Mouse (Mus musculus): Measurements from ENCODE around the gene Actl6b. TPM values are rescaled to one million over a fixed set of nuclear protein-coding genes. Genes with fewer than 3 reads are reported as not detected.

Gene Actl6b
- total RNA-seq (2015): not detected in 2 replicates
- total RNA-seq (2017): not detected in 2 replicates

- peak; percentile 57 for ATAC-seq (ENCODE audit: poor library complexity, severe bottlenecking)
Measured at GRCm38 (mm10) chr5:137553411-137553837, at the start of gene Actl6b. Gene Actl6b, plus strand, starts transcription at chr5:137553517.

DNA sequence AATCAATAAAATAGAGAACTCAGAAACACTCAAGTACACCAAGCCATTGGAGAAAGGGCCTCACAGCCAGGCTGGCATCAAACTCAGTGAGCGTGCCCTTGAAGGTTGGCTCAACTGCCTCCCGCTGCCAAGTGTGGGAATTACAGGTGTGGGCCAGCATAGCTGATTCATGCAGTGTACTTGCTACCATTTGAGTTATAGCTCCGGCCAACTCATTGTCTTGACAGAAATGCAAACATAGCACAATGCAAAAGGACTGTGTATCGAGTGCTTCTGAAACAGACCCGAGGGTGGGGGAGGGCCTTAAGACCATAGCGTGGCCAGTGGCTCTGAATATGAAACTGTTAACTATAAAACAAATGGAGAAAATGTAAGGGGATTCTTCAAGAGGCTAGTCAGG lies 49.3 kb upstream of the Actl6b start:
- ATAC-seq (ENCODE audit: poor library complexity, severe bottlenecking): no peak

GRCm38 (mm10) chr5:137510014-137510501 lies 43.3 kb upstream of the Actl6b start:
- peak; percentile 78 for ATAC-seq (ENCODE audit: poor library complexity, severe bottlenecking)

- ATAC-seq (ENCODE audit: poor library complexity, severe bottlenecking): peak; percentile 18; the same call in 1 of the 2 replicates
Measured at GRCm38 (mm10) chr5:137510573-137511390, 42.5 kb upstream of the Actl6b start.

DNA sequence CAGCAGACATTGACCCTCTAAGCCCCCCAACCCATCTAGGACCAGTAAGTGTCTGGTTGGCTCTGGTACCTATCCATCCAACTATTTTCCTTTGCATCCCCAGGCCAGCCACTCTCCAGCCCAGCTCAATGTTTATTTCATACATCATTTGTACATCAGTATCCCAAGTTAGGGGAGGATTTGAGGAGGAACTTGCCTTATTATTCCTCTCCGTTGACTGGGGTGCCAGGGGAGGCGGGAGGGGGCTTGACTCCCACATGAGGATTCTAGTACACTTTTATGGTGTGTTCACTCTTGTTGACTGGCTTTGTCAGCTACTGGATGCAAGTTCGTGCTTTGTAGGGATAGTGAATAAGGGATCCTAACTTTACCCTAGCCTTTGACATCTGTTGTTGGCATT lies 41.6 kb upstream of the Actl6b start:
- no peak for ATAC-seq (ENCODE audit: poor library complexity, severe bottlenecking)

DNA sequence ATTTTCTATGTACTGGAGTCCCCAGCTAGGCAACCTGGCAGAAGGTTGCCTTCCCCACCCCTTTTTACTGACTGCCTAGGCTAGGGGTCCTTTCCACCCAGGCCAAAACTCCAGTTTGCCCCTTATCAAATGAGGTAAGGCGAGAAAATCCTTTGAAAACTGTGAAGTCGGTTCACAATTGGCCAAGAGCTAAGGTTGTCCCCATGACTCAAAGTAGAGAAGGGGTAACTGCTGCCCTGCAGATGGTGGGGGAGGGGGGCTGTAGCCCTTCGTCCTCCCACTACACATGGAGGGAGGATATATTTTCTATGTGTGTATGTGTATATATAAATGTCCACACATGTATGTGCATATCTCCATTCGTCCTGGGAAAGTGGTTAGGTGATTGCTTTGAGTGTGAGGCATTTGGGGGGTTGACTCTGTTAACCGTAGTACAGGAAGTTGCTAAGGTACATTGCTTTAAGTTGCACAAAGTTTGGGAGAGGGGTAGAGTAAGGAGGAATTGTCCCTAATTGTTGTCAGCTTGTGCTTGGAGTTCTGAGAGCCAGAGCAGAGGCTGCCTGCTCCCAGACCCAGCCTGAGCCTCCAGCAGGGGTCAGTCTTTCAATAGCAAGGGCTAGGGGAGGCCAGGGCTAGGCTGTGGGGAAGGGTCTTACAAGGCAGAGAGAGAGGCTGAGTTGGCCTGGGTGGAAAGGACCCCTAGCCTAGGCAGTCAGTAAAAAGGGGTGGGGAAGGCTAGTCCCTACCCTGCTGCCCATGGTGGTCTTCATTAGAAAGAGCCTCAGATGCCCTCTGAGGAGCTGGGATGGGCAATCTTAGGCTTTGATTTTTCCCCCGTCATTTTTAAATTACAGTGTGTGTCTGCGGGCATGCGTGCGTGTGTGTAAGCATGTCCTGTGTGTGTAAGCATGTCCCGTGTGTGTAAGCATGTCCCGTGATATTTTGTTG lies 40.2 kb upstream of the Actl6b start:
- ATAC-seq (ENCODE audit: poor library complexity, severe bottlenecking): no peak

DNA sequence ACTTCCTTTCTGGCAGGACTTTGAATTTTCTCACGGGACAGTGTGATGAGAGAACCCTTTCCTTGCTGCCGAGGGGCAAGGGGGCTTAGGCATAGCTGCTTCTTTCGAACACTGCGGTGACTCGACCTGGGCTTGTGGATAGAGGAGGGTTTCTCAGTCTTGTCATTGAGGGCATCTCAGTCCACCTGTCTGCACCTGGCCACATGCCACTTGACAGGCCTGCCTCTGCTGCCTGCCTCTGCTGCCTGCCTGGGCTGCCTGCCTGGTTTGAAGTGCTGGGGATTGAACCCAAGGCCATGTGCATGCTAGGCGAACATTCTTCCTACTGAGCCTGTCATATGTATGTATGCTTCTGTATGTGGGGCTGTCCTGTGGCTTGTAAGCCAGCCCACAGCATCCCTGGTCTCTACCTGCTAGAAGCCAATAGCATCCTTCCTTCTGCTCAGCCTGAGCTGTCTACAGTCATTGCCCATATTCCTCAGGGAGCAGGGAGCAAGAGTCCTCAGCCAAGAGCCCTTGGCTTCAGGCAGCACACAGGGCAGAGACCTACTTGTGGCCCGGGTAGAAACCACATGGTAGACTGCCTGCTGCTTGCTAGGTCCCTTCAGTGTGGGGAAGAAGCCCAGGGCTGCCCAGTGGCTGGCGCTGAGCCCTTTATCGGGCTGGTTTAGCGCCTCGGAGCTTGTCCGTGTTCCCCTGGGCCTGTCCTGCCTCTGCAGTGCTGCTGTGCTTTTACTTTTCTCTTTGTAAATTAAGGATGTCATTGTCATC lies 39.2 kb upstream of the Actl6b start:
- no peak for ATAC-seq (ENCODE audit: poor library complexity, severe bottlenecking)

- ATAC-seq (ENCODE audit: poor library complexity, severe bottlenecking): no peak
Measured at GRCm38 (mm10) chr5:137514811-137515210, 38.5 kb upstream of the Actl6b start.

DNA sequence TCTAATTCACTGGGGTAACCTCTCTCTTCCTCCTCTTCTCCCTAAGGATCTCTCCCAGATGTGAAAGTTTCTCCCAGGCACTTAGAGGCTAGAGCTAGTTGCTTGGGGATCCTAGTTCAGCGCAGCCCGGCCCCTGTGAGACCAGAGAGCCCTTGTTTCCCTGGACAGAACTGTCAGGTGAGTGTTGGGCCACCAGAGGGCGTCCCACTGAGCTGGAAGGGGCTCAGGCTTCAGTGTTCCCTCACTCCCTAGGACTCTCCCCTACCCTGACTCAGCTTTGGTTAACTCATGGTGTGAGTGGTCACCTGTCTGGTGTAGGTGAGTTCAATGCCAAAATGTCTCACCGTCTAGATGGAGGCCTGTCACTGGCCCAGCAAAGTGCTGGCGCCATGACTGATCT lies 34.9 kb upstream of the Actl6b start, which contains the start of gene Gigyf1:
Gigyf1 (plus strand) TSS at position 113 of the 400 bp plus-strand sequence.
- peak; percentile 38; the same call in 1 of the 2 replicates for ATAC-seq (ENCODE audit: poor library complexity, severe bottlenecking)

GRCm38 (mm10) chr5:137519691-137520550 lies 33.4 kb upstream of the Actl6b start:
- no peak for ATAC-seq (ENCODE audit: poor library complexity, severe bottlenecking)

DNA sequence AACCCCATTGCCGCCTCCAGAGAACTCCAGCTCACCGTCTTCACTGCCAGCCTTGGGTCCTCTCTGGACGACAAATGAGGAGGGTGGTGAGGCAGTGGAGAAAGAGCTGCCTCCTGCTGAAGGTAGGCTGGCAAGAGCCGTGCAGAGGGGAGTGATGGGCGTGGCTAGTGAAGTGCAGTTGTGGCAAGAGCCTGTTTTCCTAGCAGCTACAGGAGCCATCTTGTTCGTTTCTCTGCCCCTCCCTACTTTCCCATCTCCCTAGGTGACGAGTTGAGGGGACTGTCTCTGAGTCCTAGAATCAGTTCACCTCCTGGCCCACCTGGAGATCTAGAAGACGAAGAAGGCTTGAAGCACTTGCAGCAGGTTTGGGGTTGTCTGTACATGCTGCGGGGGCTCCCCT lies 31.5 kb upstream of the Actl6b start:
- no peak for ATAC-seq (ENCODE audit: poor library complexity, severe bottlenecking)

DNA sequence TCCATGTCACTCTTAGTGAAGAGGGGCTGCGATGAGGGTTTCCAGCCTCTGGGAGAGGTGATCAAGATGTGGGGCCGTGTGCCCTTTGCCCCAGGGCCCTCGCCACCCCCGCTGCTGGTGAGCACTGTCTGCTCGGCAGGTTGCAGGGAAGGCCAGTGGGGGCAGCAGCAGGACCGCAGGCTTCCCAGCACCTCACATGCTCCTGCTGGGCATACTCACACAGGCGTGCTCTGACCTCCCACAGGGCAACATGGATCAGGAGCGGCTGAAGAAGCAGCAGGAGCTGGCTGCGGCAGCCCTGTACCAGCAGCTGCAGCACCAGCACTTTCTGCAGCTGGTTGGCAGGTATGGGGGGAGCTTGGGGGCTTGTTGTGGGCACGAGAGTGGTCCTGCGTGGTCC lies 30.6 kb upstream of the Actl6b start:
- no peak for ATAC-seq (ENCODE audit: poor library complexity, severe bottlenecking)

GRCm38 (mm10) chr5:137523396-137524250 lies 29.7 kb upstream of the Actl6b start:
- ATAC-seq (ENCODE audit: poor library complexity, severe bottlenecking): no peak

DNA sequence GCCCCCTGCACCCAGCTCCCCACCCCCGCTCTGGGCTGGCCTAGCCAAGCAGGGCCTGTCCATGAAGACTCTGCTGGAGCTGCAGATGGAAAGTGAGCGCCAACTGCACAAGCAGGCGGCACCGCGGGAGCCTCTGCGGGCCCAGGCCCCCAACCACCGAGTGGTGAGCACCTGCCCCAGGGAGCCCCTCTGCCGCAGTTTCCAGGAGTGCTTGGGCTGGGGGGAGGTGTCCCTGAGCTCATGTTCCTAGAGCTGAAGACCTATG lies 29.1 kb upstream of the Actl6b start:
- no peak for ATAC-seq (ENCODE audit: poor library complexity, severe bottlenecking)

DNA sequence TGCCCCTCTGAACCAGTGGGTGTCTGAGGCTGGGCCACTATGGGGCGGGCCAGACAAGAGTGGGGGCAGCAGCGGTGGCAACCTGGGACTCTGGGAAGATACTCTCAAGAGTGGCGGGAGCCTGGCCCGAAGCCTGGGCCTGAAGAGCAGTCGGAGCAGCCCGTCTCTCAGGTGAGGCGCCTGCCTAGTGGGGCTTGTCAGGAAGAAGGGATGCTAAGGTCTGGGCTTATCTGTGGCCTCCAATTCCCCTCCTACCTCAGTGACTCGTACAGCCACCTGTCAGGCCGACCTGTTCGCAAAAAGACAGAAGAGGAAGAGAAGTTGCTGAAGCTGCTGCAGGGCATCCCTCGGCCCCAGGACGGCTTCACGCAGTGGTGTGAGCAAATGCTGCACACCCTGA lies 28.6 kb upstream of the Actl6b start:
- ATAC-seq (ENCODE audit: poor library complexity, severe bottlenecking): no peak

DNA sequence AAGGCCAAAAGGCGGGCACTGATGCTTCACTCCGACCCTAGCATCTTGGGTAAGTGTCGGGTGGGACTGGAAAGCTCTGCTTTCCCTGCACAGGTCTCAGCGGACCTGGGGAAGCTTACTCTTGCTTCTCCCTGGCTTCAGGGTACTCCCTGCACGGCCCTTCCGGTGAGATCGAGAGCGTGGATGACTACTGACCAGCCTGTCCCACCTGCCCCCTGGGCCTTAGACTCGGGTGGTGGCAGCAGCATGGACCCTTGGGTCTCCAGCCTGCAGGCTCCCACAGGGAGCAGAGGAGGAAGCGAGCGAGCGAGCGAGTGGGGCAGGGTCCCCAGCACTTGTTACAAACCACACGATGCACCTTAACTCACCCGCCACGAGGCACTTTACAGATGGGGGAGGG lies 27.8 kb upstream of the Actl6b start:
- no peak for ATAC-seq (ENCODE audit: poor library complexity, severe bottlenecking)

DNA sequence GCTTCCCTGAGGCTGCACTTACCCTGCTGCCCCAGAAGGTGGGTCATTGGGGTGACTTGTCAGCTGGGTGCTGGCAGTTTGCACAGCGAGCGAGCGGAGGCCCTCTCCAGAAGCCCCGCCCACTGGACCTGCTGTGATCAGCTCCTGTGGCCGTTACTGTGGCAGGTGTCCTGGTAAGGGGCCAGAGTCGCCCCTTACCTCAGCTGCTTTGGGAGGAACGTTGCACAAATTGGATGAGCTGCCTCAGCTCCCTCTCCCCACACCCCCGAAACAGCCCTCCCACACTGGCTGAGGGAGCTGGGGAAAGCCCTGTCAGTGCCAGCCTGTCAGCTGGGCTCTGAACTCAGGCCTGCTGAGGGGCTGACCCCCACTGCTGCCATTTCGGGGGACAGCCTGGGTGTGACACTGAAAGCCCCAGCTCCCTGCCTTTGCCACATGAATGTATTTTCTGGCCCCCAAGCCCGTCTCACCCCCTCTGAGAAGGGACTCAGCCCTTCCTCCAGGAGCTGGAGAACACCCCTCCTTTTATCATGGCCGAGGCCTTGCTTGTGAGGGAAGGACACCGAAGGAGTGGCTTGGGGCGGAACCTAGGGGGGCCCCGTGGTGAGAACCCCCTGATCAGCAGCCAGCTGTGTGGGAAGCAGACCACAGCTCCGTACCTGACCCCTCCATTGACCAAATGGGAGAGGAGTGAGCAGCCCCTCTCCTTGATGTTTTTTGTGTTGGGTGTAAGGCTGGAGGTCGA lies 27.0 kb upstream of the Actl6b start:
- ATAC-seq (ENCODE audit: poor library complexity, severe bottlenecking): peak; percentile 19; the same call in 1 of the 2 replicates

GRCm38 (mm10) chr5:137527413-137527812 lies 25.9 kb upstream of the Actl6b start:
- no peak for ATAC-seq (ENCODE audit: poor library complexity, severe bottlenecking)

Data from megakaryocyte, adult 5-6 weeks (primary cell).